Mouse (Mus musculus): ENCODE data around the gene Slc25a51. TPM values are rescaled to one million over a fixed set of nuclear protein-coding genes. Genes with fewer than 3 reads are reported as not detected.
A peak's percentile ranks its signal among the peaks of the same experiment; 100 is the strongest.

The Slc25a51 gene
- total RNA-seq (2021), result 100 to 1,000 TPM; 136 to 139 TPM

DNA sequence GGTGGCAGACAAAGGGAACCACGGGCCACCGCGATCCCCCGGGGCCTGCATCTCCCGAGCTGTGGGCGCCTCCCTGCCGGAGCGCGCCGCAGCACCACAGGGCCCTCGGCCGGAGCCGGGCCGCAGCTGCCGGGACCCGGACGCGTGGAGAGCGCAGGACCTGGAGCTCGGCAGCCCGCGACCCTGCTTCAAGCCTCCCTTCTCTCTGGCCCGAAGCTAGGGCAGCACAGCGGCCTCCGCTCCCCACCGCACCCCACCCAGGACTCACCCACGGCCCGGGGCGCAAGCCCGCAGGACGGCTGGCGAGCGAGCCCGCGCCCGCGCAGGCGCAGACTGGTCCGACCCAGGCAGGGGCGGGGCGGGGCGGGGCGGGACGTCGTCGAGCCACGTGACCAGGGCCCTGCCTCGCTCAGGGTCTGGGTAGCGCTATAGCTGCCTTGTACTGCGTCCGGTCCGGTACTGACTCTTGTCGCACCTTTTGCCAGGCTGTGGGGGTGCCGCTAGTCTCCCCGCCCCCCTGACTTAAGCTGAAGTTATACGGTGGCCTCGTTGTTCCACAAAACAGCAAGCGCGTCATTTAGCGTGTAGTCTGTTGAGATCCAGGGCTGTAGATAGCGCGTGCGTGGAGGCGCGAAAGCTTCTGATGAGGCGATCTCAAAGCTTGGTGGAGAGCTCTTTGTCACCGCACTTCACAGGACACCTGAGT is at the start of gene Slc25a51:
Slc25a51 (minus strand) TSS at position 340 of the 706 bp plus-strand sequence.
- peak; percentile 74 to 83 for DNase-seq (ENCODE audit: extremely low spot score in 1 of 2, low spot score in 1 of 2)

GRCm38 (mm10) chr4:45457543-45457942 is 49.0 kb upstream of the Slc25a51 start:
- DNase-seq (ENCODE audit: extremely low spot score in 1 of 2, low spot score in 1 of 2), result no peak

DNA sequence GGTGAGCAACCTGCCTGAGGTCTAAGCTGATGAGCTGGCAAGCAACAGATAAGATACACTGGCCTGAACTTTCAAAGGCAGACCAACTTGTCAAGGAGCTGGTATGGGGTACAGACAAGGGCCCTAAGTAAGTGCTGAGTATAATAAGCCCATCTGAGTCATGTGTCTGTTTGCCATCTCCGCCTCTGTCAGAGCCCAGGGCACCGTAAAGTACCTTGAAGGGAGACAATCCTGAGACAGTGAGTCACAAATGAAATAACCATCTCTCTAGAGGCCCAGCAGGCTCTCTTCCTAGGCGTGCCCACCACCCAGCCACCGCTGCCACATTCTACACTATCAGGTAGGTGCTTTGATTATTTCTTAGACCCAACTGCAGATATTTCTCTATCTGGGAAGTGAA is 46.4 kb upstream of the Slc25a51 start:
- DNase-seq (ENCODE audit: extremely low spot score in 1 of 2, low spot score in 1 of 2), result no peak

- no peak for DNase-seq (ENCODE audit: extremely low spot score in 1 of 2, low spot score in 1 of 2)
These were observed 44.8 kb upstream of the Slc25a51 start for GRCm38 (mm10) chr4:45453271-45453851.

DNA sequence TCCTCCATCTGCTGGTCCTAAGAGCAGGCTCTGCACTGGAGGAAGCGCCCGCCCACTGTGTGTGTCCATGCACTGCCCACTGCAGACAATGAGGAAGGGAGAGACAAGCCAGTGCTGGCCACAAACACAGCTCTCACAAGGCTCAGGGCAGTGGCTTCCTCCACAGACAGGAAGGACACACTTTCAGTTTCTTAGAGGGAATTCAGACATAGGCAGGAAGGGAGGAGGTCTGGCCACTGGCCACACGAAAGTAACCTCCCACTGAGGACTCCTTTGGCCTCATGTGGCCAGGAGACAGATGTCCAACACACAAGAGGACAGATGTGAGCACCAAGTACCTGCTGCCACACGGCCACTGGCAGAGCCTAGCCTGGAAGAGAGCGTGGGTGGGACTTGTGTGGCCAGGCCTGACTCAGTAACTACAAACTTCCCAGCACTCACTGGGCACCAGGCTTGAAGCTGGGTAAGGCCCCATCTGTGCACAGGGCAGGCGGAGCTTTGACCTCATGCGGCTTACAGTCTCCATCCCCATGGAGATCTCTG is 44.1 kb upstream of the Slc25a51 start:
- no peak for DNase-seq (ENCODE audit: extremely low spot score in 1 of 2, low spot score in 1 of 2)

GRCm38 (mm10) chr4:45449012-45449411 is 40.4 kb upstream of the Slc25a51 start:
- no peak for DNase-seq (ENCODE audit: extremely low spot score in 1 of 2, low spot score in 1 of 2)

DNA sequence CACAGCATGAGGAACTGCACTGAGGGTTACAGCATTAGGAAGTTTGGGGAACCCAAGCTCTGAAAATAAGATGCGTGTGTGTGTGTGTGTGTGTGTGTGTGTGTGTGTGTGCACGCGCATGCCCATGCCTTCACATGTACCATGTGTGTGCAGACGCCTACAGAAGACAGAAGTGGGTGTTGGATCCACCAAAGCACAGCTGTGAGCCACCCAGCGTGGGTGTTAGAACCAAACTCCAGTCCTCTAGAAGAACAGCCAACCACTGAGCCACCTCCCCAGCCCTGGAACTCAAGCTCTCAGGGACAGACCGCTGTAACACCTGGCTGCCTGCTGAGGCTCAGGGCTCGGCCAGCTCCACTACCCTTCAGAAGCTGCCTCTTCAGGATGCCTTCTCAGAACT is 39.9 kb upstream of the Slc25a51 start:
- DNase-seq (ENCODE audit: extremely low spot score in 1 of 2, low spot score in 1 of 2), result no peak

GRCm38 (mm10) chr4:45447196-45447595 is 38.6 kb upstream of the Slc25a51 start:
- no peak for DNase-seq (ENCODE audit: extremely low spot score in 1 of 2, low spot score in 1 of 2)

- DNase-seq (ENCODE audit: extremely low spot score in 1 of 2, low spot score in 1 of 2), result no peak
These were observed 36.7 kb upstream of the Slc25a51 start for GRCm38 (mm10) chr4:45445235-45445634.

GRCm38 (mm10) chr4:45444813-45445212 is 36.2 kb upstream of the Slc25a51 start:
- DNase-seq (ENCODE audit: extremely low spot score in 1 of 2, low spot score in 1 of 2), result no peak

- DNase-seq (ENCODE audit: extremely low spot score in 1 of 2, low spot score in 1 of 2), result no peak
These were observed 35.1 kb upstream of the Slc25a51 start for GRCm38 (mm10) chr4:45443652-45444051.

DNA sequence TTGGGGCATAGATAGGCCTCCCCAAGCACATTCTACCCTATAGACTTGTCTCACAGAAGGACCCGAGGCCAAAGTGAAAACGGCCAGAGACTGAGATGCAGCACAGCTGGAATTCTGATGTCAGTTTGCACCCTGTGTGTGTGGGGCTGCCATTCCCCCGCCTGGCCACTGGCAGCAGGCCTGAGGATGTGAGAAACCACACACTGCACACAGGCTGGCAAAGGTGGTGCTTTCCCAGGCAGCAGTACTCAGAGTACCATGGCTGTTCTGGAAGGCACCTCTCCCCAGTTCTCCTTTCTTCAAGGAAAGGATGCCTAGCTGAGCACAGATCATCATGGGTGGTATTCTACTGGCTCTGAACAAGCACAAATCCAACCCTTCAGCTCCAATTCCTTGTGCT is 33.7 kb upstream of the Slc25a51 start:
- DNase-seq (ENCODE audit: extremely low spot score in 1 of 2, low spot score in 1 of 2), result no peak

GRCm38 (mm10) chr4:45441778-45442177 is 33.2 kb upstream of the Slc25a51 start:
- no peak for DNase-seq (ENCODE audit: extremely low spot score in 1 of 2, low spot score in 1 of 2)

GRCm38 (mm10) chr4:45439281-45439680 is 30.7 kb upstream of the Slc25a51 start:
- no peak for DNase-seq (ENCODE audit: extremely low spot score in 1 of 2, low spot score in 1 of 2)

DNA sequence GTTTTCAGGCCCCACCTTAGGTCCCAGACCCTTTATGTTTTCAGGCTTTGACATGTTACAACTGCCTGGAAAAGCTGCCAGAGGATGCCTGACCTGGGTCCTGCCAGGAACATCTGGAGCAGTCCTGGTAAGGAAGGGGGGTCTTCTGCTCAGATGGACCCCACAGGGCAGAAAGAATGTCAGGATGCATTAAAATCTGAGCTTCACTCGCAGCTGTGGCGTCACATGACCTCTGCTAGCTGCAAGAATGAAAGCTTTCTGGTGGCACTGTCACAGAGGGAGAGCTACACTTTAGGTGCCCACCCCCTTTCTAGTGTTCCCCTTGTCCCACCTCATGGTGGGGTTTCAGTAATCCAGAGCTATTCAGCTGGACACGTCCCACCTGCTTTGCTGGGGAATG is 28.4 kb upstream of the Slc25a51 start:
- DNase-seq (ENCODE audit: extremely low spot score in 1 of 2, low spot score in 1 of 2), result no peak

GRCm38 (mm10) chr4:45436383-45436913 is 27.9 kb upstream of the Slc25a51 start:
- DNase-seq (ENCODE audit: extremely low spot score in 1 of 2, low spot score in 1 of 2), result no peak

DNA sequence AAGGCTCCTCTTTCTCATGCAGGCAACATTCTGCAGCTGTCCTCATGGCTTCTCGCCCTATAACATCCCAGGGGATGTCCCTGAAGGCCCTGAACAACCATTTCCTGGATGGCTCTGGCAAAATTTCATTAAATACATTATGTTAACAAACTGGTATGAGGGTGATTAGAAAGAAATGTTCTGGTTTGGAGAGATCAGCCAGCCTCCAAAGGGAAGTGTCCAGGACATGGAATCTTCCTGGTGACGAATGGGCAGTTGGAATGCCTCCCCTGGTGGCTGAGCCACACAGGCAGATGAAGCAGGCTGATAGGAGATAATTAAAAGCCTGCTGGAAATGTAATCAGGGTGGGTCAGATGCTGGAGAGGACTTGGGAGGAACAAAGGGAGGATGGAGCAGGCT is 27.3 kb upstream of the Slc25a51 start:
- no peak for DNase-seq (ENCODE audit: extremely low spot score in 1 of 2, low spot score in 1 of 2)

- no peak for DNase-seq (ENCODE audit: extremely low spot score in 1 of 2, low spot score in 1 of 2)
These were observed 26.1 kb upstream of the Slc25a51 start for GRCm38 (mm10) chr4:45434681-45435080.

- no peak for DNase-seq (ENCODE audit: extremely low spot score in 1 of 2, low spot score in 1 of 2)
These were observed 25.5 kb upstream of the Slc25a51 start for GRCm38 (mm10) chr4:45434071-45434470.

DNA sequence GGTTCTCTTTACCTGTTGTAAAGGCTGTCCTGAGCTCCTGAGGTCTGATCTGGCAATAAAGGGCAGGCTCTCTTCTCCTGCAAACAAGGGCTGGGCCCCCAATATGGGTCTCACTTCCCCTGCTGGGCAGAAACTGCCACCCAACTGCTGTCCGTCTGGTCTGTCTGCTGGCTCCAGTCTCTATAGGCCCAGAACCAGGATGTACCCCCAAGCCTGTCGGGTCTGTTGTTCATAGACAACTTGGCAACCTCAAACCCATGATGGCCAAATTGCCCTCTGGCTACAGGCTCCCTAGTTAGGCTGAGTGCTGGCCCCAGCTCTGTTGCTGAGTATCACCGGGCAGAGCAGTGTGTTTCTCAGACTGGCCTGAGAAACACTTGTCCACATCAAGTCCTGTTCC is 23.2 kb upstream of the Slc25a51 start:
- no peak for DNase-seq (ENCODE audit: extremely low spot score in 1 of 2, low spot score in 1 of 2)

DNA sequence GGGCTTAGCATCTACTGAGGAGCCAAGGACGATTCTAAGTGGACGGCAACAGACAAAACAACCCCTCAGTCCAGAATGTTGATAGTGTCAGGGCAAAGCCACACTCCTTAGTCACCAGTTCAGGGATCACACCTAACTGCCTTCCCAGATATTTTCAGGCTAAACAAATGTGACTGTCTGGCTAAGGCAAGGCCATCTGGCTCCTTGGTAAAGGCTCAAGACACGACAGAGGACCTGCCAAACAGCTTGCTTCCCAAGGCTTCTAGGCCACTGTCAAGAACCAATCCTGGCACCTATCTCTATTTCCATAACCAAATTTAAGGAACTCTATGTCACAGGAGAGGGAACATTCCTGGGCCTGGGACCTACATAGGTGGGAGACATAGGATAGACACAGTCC is 22.8 kb upstream of the Slc25a51 start:
- no peak for DNase-seq (ENCODE audit: extremely low spot score in 1 of 2, low spot score in 1 of 2)

GRCm38 (mm10) chr4:45429451-45429850 is 20.9 kb upstream of the Slc25a51 start:
- DNase-seq (ENCODE audit: extremely low spot score in 1 of 2, low spot score in 1 of 2), result no peak

Data from layer of hippocampus, postnatal 25 days (tissue).